Mouse (Mus musculus) colon, adult 2 months (tissue): Measurements from ENCODE around the gene Gm13040. TPM values are rescaled to one million over a fixed set of nuclear protein-coding genes. Genes with fewer than 3 reads are reported as not detected.

ENCODE experiments used
- polyA plus RNA-seq: library from polyadenylated mRNA; depleted of rRNA; stranded (reverse); fragments of >200 nt; gene quantifications from 2 replicates; pipeline ENCODE4 v1.2.3, GENCODE M21; 2012; rRNA removed

Gene Gm13040
- polyA plus RNA-seq = not detected in 2 replicates

GRCm38 (mm10) chr4:143535654-143536053 is at the start of gene Gm13040:
Gene Gm13040 (plus strand): TSS chr4:143535954.

GRCm38 (mm10) chr4:143511043-143511442 is 24.7 kb upstream of the Gm13040 start, which contains the start of gene Gm13043:
Gene Gm13043 (plus strand): TSS chr4:143511343.

GRCm38 (mm10) chr4:143551400-143551799 is 15.6 kb downstream of the Gm13040 start, which contains the start of the genes BC080695 and Gm13057:
Gene BC080695 (plus strand): TSS chr4:143551700.
Gene Gm13057 (plus strand): TSS chr4:143551709.

Other genes starting within 250 kb of the Gm13040 start
- 3.1 and 3.3 TPM in 2 replicates for gene Pdpn, start 236.4 kb upstream of the Gm13040 start, polyA plus RNA-seq
- 0.06 TPM in 1 of 2 replicates, not detected in the other for gene Lrrc38, start 186.2 kb upstream of the Gm13040 start, polyA plus RNA-seq
- gene Pramel1, start 141.5 kb upstream of the Gm13040 start, polyA plus RNA-seq = not detected in 2 replicates
- 5.8 and 5.9 TPM in 2 replicates for gene Pramef8, start 123.5 kb upstream of the Gm13040 start, polyA plus RNA-seq
- not detected in 2 replicates for gene Oog4, start 85.6 kb upstream of the Gm13040 start, polyA plus RNA-seq
- not detected in 2 replicates for gene Gm13043, start 24.6 kb upstream of the Gm13040 start, polyA plus RNA-seq
- gene BC080695, start 15.7 kb downstream of the Gm13040 start, polyA plus RNA-seq = not detected in 2 replicates
- gene Gm13057, start 15.8 kb downstream of the Gm13040 start, polyA plus RNA-seq = not detected in 2 replicates
- not detected in 2 replicates for gene Gm13083, start 79.0 kb downstream of the Gm13040 start, polyA plus RNA-seq
- not detected in 2 replicates for gene Gm13088, start 121.3 kb downstream of the Gm13040 start, polyA plus RNA-seq
- not detected in 2 replicates for gene Gm13089, start 166.8 kb downstream of the Gm13040 start, polyA plus RNA-seq
- not detected in 2 replicates for gene Gm13078, start 183.5 kb downstream of the Gm13040 start, polyA plus RNA-seq